Mouse (Mus musculus): ENCODE measurements around the gene Nsmce3. TPM values are rescaled to one million over a fixed set of nuclear protein-coding genes. Genes with fewer than 3 reads are reported as not detected.

The Nsmce3 gene
- polyA plus RNA-seq, 1 experiment from 2014 or later: 10.4 TPM

DNA sequence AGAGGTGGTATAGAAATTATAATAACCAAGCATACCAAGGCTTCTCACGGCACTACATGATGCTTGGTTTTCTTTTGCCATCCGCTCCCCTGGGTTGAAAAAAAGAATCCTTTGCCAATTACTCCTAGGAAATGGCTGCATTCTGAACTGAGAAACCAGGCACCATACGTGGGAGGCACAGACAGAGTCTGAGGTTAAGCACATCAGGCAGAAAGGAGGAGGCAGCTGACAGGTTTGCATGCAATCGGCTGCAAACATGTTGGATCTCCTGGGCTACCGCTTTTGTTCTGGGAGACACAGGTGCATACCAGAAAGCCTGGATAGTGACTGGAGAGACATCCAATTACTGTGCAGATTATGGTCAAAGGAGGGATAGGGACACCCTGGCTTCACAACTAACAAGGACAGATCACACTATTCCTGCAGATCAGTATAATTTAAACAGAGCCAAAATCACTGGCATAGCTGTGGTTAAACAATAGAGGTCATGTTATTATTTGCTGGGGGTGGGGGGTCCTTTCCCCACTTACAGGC lies 25.4 kb downstream of the Nsmce3 start:
- Histone ChIP-seq H3K4me3 (ENCODE audit: low read length) (no peak overlapping the region), H3K27me3 (ENCODE audit: control insufficient read depth, insufficient read depth, low read depth, low read length) (no peaks in the 10 kb centered on the region), H3K27ac (ENCODE audit: low read length) (no peak overlapping the region), H3K9me3 (ENCODE audit: control insufficient read depth, low read length) (no peaks in the 10 kb centered on the region), H3K4me1 (replicated peaks; ENCODE audit: control insufficient read depth, insufficient read depth, low read length) (no peaks in the 10 kb centered on the region), H3K4me2 (ENCODE audit: low read depth, low read length) (no peak overlapping the region), H3K9ac (ENCODE audit: low read length) (no peak overlapping the region), H3K36me3 (ENCODE audit: control insufficient read depth, insufficient read depth, low read length) (no peaks in the 10 kb centered on the region)
- no peak for ATAC-seq (ENCODE audit: low read depth)
- WGBS: 78% methylated on average over 5 of the region's 5 CpGs

- no peak for ATAC-seq (ENCODE audit: low read depth)
- Histone ChIP-seq H3K4me1 (replicated peaks; ENCODE audit: control insufficient read depth, insufficient read depth, low read length) (no peaks in the 10 kb centered on the region), H3K9ac (ENCODE audit: low read length) (no peak overlapping the region), H3K27me3 (ENCODE audit: control insufficient read depth, insufficient read depth, low read depth, low read length) (no peaks in the 10 kb centered on the region), H3K9me3 (ENCODE audit: control insufficient read depth, low read length) (no peaks in the 10 kb centered on the region), H3K27ac (ENCODE audit: low read length) (no peak overlapping the region), H3K36me3 (ENCODE audit: control insufficient read depth, insufficient read depth, low read length) (no peaks in the 10 kb centered on the region), H3K4me3 (ENCODE audit: low read length) (no peak overlapping the region), H3K4me2 (ENCODE audit: low read depth, low read length) (no peak overlapping the region)
- 57% methylated on average over 3 of the region's 3 CpGs for WGBS
Observed at GRCm38 (mm10) chr7:64846061-64846460, 26.7 kb downstream of the Nsmce3 start.

GRCm38 (mm10) chr7:64840946-64841659 lies 31.7 kb downstream of the Nsmce3 start:
- Histone ChIP-seq H3K27ac (ENCODE audit: low read length) (no peak overlapping the region), H3K4me2 (ENCODE audit: low read depth, low read length) (no peak overlapping the region)
- 71% methylated on average over 10 of the region's 10 CpGs for WGBS

GRCm38 (mm10) chr7:64840576-64840895 lies 32.3 kb downstream of the Nsmce3 start:
- no peak for ATAC-seq (ENCODE audit: low read depth)
- no peaks in the 10 kb centered on the region for H3K9me3 ChIP-seq (ENCODE audit: control insufficient read depth, low read length)
- no peak overlapping the region for H3K9ac ChIP-seq (ENCODE audit: low read length)
- H3K27me3 ChIP-seq (ENCODE audit: control insufficient read depth, insufficient read depth, low read depth, low read length): no peaks in the 10 kb centered on the region
- WGBS: 66% methylated on average over 1 of the region's 1 CpGs
- no peaks in the 10 kb centered on the region for H3K36me3 ChIP-seq (ENCODE audit: control insufficient read depth, insufficient read depth, low read length)
- H3K4me1 ChIP-seq (replicated peaks; ENCODE audit: control insufficient read depth, insufficient read depth, low read length): peaks cover 5% of the 10 kb centered on the region; the same call in 1 of the 2 replicates
- H3K27ac ChIP-seq (ENCODE audit: low read length): no peak overlapping the region
- H3K4me3 ChIP-seq (ENCODE audit: low read length): no peak overlapping the region
- H3K4me2 ChIP-seq (ENCODE audit: low read depth, low read length): peak overlapping the region; percentile 53; the same call in 1 of the 2 replicates

More at GRCm38 (mm10) chr7:64840946-64841659, 31.7 kb downstream of the Nsmce3 start:
- no peaks in the 10 kb centered on the region for H3K9me3 ChIP-seq (ENCODE audit: control insufficient read depth, low read length)
- H3K4me1 ChIP-seq (replicated peaks; ENCODE audit: control insufficient read depth, insufficient read depth, low read length): peaks cover 5% of the 10 kb centered on the region; the same call in 1 of the 2 replicates
- no peak for ATAC-seq (ENCODE audit: low read depth)
- H3K9ac ChIP-seq (ENCODE audit: low read length): no peak overlapping the region
- no peaks in the 10 kb centered on the region for H3K27me3 ChIP-seq (ENCODE audit: control insufficient read depth, insufficient read depth, low read depth, low read length)
- no peaks in the 10 kb centered on the region for H3K36me3 ChIP-seq (ENCODE audit: control insufficient read depth, insufficient read depth, low read length)
- H3K4me3 ChIP-seq (ENCODE audit: low read length): no peak overlapping the region

- no peak overlapping the region for H3K27ac ChIP-seq (ENCODE audit: low read length)
- 0 out of 2 replicates have a peak overlapping the region, but pooled peaks have one; percentile 24 for H3K9ac ChIP-seq (ENCODE audit: low read length)
Observed at GRCm38 (mm10) chr7:64839801-64840575, 32.8 kb downstream of the Nsmce3 start.

GRCm38 (mm10) chr7:64839281-64839680 lies 33.5 kb downstream of the Nsmce3 start:
- no peak for ATAC-seq (ENCODE audit: low read depth)
- H3K27ac ChIP-seq (ENCODE audit: low read length): no peak overlapping the region
- H3K27me3 ChIP-seq (ENCODE audit: control insufficient read depth, insufficient read depth, low read depth, low read length): no peaks in the 10 kb centered on the region
- H3K36me3 ChIP-seq (ENCODE audit: control insufficient read depth, insufficient read depth, low read length): no peaks in the 10 kb centered on the region
- H3K4me2 ChIP-seq (ENCODE audit: low read depth, low read length): no peak overlapping the region
- no peaks in the 10 kb centered on the region for H3K9me3 ChIP-seq (ENCODE audit: control insufficient read depth, low read length)
- 45% methylated on average over 2 of the region's 2 CpGs for WGBS
- H3K4me1 ChIP-seq (replicated peaks; ENCODE audit: control insufficient read depth, insufficient read depth, low read length): peaks cover 5% of the 10 kb centered on the region; the same call in 1 of the 2 replicates
- no peak overlapping the region for H3K9ac ChIP-seq (ENCODE audit: low read length)
- no peak overlapping the region for H3K4me3 ChIP-seq (ENCODE audit: low read length)

More at GRCm38 (mm10) chr7:64839801-64840575, 32.8 kb downstream of the Nsmce3 start:
- Histone ChIP-seq H3K4me2 (ENCODE audit: low read depth, low read length) (peak overlapping the region; percentile 53), H3K4me1 (replicated peaks; ENCODE audit: control insufficient read depth, insufficient read depth, low read length) (peaks cover 5% of the 10 kb centered on the region; the same call in 1 of the 2 replicates), H3K27me3 (ENCODE audit: control insufficient read depth, insufficient read depth, low read depth, low read length) (no peaks in the 10 kb centered on the region), H3K36me3 (ENCODE audit: control insufficient read depth, insufficient read depth, low read length) (no peaks in the 10 kb centered on the region), H3K9me3 (ENCODE audit: control insufficient read depth, low read length) (no peaks in the 10 kb centered on the region), H3K4me3 (ENCODE audit: low read length) (peak overlapping the region; percentile 33)
- ATAC-seq (ENCODE audit: low read depth): peak; percentile 88
- 3% methylated on average over 21 of the region's 21 CpGs for WGBS

GRCm38 (mm10) chr7:64830214-64830995 lies 42.4 kb downstream of the Nsmce3 start:
- ATAC-seq (ENCODE audit: low read depth): no peak
- peaks cover 3% of the 10 kb centered on the region; the same call in 1 of the 2 replicates for H3K9me3 ChIP-seq (ENCODE audit: control insufficient read depth, low read length)
- 29% methylated on average over 5 of the region's 5 CpGs for WGBS
- no peak overlapping the region for H3K4me3 ChIP-seq (ENCODE audit: low read length)
- no peaks in the 10 kb centered on the region for H3K4me1 ChIP-seq (replicated peaks; ENCODE audit: control insufficient read depth, insufficient read depth, low read length)
- no peaks in the 10 kb centered on the region for H3K27me3 ChIP-seq (ENCODE audit: control insufficient read depth, insufficient read depth, low read depth, low read length)
- H3K4me2 ChIP-seq (ENCODE audit: low read depth, low read length): no peak overlapping the region
- H3K36me3 ChIP-seq (ENCODE audit: control insufficient read depth, insufficient read depth, low read length): no peaks in the 10 kb centered on the region
- H3K9ac ChIP-seq (ENCODE audit: low read length): no peak overlapping the region
- H3K27ac ChIP-seq (ENCODE audit: low read length): no peak overlapping the region

DNA sequence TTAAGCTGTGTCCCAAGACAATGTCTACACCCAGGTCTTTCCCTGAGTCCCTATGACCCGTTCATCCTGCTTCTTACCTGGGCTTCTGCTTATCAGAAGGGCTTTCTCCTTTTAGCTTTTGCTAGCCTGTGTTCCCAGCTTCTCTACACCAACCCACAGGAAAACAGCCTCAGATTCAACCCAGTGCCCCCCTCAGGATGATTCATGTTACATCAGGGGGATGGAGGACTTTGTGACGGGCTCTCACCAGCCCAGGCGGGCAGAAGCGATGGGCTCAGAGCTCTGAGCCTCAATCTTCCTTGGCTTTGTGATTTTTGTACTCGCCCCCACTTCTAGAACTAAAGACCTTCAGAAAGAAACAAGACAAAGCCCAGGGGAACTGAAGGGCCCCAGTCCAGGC lies 51.7 kb downstream of the Nsmce3 start:
- ATAC-seq (ENCODE audit: low read depth): no peak

More for the DNA sequence above, 51.7 kb downstream of the Nsmce3 start:
- Histone ChIP-seq H3K4me3 (ENCODE audit: low read length) (no peak overlapping the region), H3K27me3 (ENCODE audit: control insufficient read depth, insufficient read depth, low read depth, low read length) (no peaks in the 10 kb centered on the region), H3K9ac (ENCODE audit: low read length) (no peak overlapping the region), H3K36me3 (ENCODE audit: control insufficient read depth, insufficient read depth, low read length) (no peaks in the 10 kb centered on the region), H3K9me3 (ENCODE audit: control insufficient read depth, low read length) (no peaks in the 10 kb centered on the region), H3K27ac (ENCODE audit: low read length) (no peak overlapping the region), H3K4me2 (ENCODE audit: low read depth, low read length) (no peak overlapping the region), H3K4me1 (replicated peaks; ENCODE audit: control insufficient read depth, insufficient read depth, low read length) (no peaks in the 10 kb centered on the region)
- 76% methylated on average over 5 of the region's 5 CpGs for WGBS
